Mouse (Mus musculus) bone marrow, adult 2 months (tissue): ENCODE measurements around the gene Hdac11. TPM values are rescaled to one million over a fixed set of nuclear protein-coding genes. Genes with fewer than 3 reads are reported as not detected.
"Not testable (repeated sequence)": the region's sequence is repeated elsewhere in the genome, so short reads cannot be mapped to it uniquely, and the experiment has no call there.

ENCODE experiments used
- H3K27ac ChIP-seq: fragments of 200-500 bp; 2 replicates; pipeline ENCODE4 v1.5.1; 2012; ENCODE audit warnings: low read depth, mild to moderate bottlenecking, control low read depth, inconsistent platforms, low read length; ENCODE audit not compliant: control insufficient read depth, poor library complexity, insufficient read depth
- H3K4me1 ChIP-seq: fragments of 200-500 bp; 2 replicates; pipeline ENCODE4 v1.6.1; 2011; ENCODE audit warnings: low read length; ENCODE audit not compliant: control insufficient read depth, insufficient read depth
- H3K4me3 ChIP-seq: fragments of 200-500 bp; replicated peaks from 2 replicates; pipeline ENCODE3; 2011; ENCODE audit warnings: mild to moderate bottlenecking, low read depth, low read length, control low read depth; ENCODE audit not compliant: control insufficient read depth
- CTCF ChIP-seq: fragments of 200-500 bp; IDR thresholded peaks from 2 replicates; pipeline ENCODE4 v1.5.1; 2011; ENCODE audit warnings: low read length, control low read depth; ENCODE audit not compliant: control insufficient read depth, insufficient read depth
- POLR2A ChIP-seq: fragments of 200-500 bp; IDR thresholded peaks from 2 replicates; pipeline ENCODE4 v1.6.1; 2011; ENCODE audit warnings: low read depth, mild to moderate bottlenecking, control low read depth, low read length, borderline replicate concordance; ENCODE audit not compliant: control insufficient read depth
- WGBS: fragments of 180-500 bp; shearing (Covaris S2); methylation state at CpG from one replicate; pipeline ENCODE4 v1.1.7; 2018; 5-methylcytosine and 5-hydroxymethylcytosine counted together
- polyA plus RNA-seq: library from polyadenylated mRNA; stranded (reverse); fragments of >200 nt; gene quantifications from 2 replicates; pipeline ENCODE4 v1.2.4, GENCODE M21; 2011; ENCODE audit warnings: low replicate concordance; ENCODE audit not compliant: missing spikeins, insufficient read depth, insufficient read length

Hdac11 gene
- polyA plus RNA-seq, 1 experiment, result 7.6 TPM

DNA sequence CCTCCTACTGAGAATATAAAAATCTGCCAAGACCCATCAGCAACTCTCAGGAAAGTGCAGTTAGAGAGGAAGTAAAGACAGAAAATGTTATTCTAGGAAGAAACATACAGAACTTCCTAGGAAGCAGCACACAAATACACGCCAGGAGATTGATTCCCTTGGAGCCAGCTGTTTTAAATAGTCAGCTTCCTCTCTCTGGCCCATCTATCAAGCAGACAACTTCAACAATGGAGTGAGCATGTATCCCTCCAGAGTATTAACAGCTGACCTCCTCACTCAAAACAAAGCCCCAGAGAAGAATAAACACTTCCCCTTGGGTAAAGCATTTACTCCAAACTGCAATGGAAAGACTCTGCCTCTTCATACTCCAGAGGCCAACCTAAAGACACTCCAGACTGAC is 41.3 kb upstream of the Hdac11 start:
- 3% methylated on average over 1 of the region's 1 CpGs for WGBS
- TF ChIP-seq CTCF, result no peak
- TF ChIP-seq POLR2A, result no peak
- Histone ChIP-seq H3K4me1 (peaks cover 12% of the 10 kb centered on the region), H3K27ac (peak overlapping the region; percentile 19; the same call in 1 of the 2 replicates), H3K4me3 (peak overlapping the region; percentile 40)

GRCm38 (mm10) chr6:91115863-91116243 is 40.6 kb upstream of the Hdac11 start:
- Histone ChIP-seq H3K4me1 (peaks cover 12% of the 10 kb centered on the region), H3K4me3 (peak overlapping the region; percentile 58), H3K27ac (peak overlapping the region; percentile 97)
- TF ChIP-seq CTCF (no peak), POLR2A (peak; percentile 20; the same call in 1 of the 2 replicates)
- 3% methylated on average over 4 of the region's 4 CpGs for WGBS

DNA sequence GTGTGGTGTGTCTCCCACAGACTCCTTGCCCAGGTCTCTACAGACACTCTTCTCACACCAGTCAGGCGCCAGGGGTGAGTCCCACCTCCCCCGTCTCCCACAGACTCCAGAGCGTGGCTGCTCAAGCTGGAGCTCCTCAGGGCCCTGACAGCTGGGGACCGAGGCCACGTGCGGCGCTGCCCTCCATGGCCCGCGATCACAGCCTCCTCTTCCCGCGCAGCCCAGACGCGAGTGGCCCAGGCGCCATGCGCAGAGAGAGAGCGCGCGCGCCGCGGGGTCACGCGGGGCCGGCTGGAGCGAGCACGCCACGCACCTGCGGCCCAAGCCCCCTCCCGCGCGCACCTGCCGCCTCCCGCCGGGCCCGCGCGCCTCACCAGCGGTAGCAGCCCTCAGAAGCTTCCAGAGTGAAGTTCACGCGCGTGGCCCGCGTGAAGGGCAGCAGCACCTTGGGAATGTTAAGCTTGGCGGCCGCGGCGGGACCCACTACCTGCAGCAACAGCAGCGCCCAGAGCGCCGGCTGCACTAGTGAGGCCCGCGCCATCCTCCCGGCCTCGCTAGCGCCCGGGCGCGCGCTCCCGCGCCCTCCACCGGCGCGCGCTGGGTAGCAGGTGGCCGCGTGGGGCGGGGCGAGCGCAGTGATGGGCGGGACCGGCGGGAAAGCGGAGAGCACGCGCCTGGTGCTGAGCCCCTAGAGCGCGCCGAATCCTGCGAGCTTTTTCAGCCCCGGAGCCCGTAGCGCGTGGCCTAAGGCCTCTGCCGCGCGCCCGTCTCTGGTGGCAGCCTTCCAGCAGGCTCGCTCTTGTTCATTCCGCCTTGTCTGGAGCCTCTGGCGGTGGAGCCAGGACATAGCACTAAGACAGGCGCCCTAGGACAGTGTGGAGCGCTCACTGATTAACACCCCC is 40.0 kb upstream of the Hdac11 start, which contains the start of gene Nup210:
Gene Nup210, minus strand, starts transcription at position 586 of the 902 bp plus-strand sequence.
- Histone ChIP-seq H3K27ac (peak within 1 kb of the TSS; percentile 97), H3K4me3 (peak within 1 kb of the TSS; percentile 58), H3K4me1 (peaks cover 10% of the 10 kb centered on the region)
- under 1% methylated on average over 93 of the region's 93 CpGs for WGBS
- TF ChIP-seq CTCF (peak; percentile 58), POLR2A (peak; percentile 70; the same call in 1 of the 2 replicates)

GRCm38 (mm10) chr6:91117149-91117548 is 39.3 kb upstream of the Hdac11 start:
- peak overlapping the region; percentile 47 for H3K27ac ChIP-seq
- WGBS, result 10% methylated on average over 9 of the region's 9 CpGs
- no peak for TF ChIP-seq CTCF
- no peak for TF ChIP-seq POLR2A
- H3K4me3 ChIP-seq, result peak overlapping the region; percentile 58
- H3K4me1 ChIP-seq, result peaks cover 7% of the 10 kb centered on the region

GRCm38 (mm10) chr6:91118526-91118925 is 37.9 kb upstream of the Hdac11 start:
- TF ChIP-seq POLR2A, result no peak
- TF ChIP-seq CTCF, result no peak
- Histone ChIP-seq H3K4me1 (peaks cover 7% of the 10 kb centered on the region), H3K4me3 (no peak overlapping the region), H3K27ac (no peak overlapping the region)

DNA sequence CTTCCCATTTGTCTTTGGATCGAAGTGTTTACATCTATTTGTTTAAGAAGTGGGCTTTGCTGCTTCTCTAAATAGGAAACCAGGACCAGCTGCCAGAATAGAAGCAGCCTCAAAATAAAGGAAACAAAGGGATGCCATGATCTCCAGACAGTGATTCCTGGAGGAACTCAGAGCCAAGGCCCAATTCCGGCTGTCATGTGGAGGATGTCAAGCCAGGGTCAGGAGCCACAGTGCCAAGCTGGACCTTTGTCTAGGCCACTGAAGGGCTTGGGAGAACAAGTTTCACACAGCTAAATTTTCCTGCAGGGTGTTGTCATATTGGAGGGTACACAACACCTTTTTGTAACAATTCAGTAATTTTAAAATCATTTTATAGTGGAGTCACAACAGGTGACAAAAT is 36.3 kb upstream of the Hdac11 start:
- Histone ChIP-seq H3K4me1 (peaks cover 3% of the 10 kb centered on the region), H3K27ac (no peak overlapping the region), H3K4me3 (no peak overlapping the region)
- 84% methylated on average over 2 of the region's 2 CpGs for WGBS
- TF ChIP-seq CTCF (no peak), POLR2A (no peak)

DNA sequence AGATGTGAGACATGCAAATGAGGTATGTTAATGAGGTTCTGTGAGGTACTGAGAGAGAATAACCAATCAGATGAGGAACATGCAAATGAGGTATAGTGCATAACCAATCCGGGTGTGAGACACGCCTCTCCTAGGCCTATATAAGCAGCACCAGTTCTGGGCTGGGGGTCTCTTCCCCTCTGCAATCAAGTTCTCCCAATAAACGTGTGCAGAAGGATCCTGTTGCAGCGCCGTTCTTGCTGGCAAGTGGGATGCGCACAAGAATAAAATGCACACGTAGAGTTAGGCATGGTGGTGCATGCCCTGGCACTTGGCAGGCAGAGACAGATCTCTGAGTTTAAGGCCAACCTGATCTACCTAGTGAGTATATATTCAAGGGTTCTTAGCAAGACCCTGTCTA is 35.4 kb upstream of the Hdac11 start:
- H3K4me3 ChIP-seq, H3K27ac ChIP-seq, H3K4me1 ChIP-seq: not testable (repeated sequence)
- 96% methylated on average over 7 of the region's 7 CpGs for WGBS

GRCm38 (mm10) chr6:91123453-91123852 is 33.0 kb upstream of the Hdac11 start:
- TF ChIP-seq CTCF (no peak), POLR2A (no peak)
- Histone ChIP-seq H3K27ac (no peak overlapping the region), H3K4me3 (no peak overlapping the region), H3K4me1 (peaks cover 3% of the 10 kb centered on the region)
- WGBS, result 58% methylated on average over 3 of the region's 3 CpGs
